Mouse (Mus musculus): ENCODE measurements around the gene H2al2a.
"Not testable (repeated sequence)": the region's sequence is repeated elsewhere in the genome, so short reads cannot be mapped to it uniquely, and the experiment has no call there.

H2al2a gene

DNA sequence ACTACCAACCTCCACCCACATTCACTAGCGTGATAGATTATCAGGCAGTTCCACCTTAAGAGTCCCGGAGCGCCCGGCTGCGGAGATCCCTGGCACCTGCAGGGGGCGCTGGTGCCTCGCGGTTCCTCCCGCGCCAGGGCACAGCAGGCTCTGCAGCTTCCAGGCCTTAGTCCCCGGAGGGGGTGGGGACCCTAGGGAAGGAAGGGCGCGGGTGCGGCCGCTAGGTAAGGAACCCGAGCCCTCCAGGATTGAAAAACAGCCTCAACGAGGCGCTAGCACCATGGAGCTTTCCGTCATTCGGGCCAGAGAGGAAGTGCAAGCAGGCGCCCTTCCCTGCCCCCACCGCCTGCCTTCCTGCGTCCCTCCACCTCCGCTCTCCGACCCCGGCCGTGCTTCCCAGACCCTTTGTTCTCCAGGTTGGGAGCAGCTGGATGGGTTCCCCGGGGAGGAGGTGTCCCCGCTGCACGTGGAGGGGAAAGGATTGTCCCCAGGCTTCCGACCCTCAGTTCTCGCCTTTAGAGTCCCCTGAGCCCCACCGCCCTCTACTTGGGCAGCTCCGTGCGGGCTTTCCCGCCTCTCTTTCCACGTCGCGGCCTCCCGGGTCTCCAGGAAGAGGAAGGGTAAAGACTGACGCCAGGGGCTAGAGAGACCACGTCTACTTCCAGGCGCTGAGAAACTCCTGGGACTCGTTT is 30.8 kb upstream of the H2al2a start:
- DNase-seq = peak; percentile 91

DNA sequence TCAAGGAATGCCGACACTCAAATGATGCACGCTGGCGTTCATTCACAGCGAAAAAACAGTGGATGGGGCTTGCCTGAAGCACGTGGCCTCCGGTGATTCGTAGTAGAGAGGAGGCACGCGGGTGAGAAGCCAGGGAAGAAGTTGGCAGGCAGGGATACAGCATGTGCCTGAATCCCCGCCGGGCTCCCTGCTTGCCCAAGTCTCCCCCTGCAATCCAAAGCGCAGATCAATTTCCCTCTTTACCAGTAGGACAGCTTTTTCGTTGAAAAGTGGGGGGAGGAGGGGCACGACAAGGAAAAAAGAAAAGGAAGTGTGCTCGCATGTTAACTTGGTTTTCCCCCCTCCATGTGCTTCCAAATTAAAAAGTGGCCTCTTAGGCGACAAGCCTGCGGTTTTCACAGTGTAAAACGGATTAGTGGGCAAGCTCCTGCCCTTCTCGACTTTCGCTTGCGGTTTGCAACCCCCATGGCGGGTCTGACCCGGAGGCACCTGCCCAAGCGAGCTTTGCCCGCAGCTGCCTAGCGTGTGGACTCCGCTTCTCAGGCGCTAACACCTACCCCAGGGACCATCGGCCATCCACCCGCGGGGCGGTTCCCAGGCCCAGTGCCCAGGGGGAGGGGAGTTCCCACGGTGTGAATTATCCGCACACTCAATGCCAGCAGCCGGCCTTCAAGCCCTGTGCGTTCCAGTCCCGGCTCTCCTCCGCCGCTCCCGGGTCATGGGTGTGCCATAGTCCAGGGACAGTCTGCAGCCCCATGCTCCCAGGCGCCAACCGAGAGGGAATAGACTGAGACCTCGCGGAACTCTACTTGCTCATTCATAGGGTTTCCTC is 29.6 kb upstream of the H2al2a start:
- DNase-seq = peak; percentile 46

DNA sequence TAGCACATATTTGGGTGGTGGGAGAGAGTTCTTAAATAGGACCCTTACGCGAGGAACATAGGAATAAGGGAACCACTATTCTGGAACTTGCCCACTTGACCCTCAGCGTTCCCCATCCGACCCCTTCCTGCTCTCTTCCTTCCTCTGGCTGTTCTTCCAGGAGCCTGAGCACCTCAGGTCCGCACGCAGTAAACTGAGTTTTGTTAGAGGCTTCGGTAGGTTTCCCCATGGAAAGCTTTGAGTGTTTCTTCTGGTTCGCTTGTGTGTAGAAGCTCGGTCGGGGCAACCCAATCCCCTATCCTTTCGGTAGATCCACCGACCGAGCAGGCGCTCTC is 29.0 kb upstream of the H2al2a start:
- DNase-seq = no peak

DNA sequence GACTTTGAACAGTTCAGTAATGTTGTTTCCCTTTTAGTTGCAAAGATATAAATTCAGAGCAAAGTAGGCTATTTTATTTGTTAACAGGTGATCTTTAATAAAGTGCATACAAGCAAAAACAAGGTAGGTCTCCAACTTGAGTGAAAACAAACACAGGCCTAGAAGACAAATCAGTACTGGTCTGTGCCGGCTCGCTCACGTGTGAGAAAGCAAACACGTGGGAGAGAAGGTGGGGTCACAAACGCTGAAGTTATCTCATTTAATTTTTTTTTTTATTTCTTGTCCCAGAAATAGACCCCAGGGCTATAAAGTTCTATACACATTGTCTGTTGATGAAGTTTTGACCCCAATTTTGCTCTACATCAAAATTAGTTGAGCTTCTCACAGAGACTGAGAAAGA is 28.4 kb upstream of the H2al2a start:
- no peak for DNase-seq

DNA sequence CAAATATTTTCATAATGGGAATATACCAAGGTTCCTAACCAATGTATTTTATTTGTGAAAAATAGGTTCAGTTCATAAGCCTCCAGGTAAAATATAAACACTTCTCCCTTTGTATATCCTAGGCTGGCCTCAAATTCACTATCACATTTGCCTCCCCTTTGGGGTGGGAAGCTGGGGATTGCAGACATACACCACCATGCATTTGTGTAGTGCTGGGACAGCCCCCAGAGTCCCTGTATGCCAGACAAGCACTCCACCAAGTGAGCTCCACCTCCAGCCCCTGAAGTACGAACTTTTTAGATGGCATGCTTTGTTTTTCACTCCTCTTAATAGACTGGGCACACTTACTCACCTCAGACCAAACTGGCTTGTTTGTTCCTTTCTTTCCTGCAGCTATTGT is 26.1 kb upstream of the H2al2a start:
- no peak for DNase-seq

DNA sequence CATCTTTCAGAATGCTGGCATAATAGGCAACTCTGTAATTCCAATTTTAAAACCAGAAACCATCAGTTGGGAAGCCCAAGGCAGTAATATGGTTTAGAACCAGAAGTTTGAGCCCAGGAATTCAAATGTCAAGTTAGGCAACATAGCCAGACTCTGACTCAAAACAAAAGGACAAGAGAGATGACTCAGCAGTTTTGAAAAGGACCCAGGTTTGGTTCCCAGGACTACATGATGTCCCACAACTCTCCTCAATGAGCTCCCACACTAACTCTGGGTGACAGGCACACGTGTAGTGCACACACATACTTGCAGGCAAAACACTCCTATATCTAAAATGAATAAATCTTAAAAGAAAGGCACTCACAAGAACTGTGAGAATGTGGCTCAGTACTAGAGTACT is 22.4 kb upstream of the H2al2a start:
- DNase-seq = no peak

DNA sequence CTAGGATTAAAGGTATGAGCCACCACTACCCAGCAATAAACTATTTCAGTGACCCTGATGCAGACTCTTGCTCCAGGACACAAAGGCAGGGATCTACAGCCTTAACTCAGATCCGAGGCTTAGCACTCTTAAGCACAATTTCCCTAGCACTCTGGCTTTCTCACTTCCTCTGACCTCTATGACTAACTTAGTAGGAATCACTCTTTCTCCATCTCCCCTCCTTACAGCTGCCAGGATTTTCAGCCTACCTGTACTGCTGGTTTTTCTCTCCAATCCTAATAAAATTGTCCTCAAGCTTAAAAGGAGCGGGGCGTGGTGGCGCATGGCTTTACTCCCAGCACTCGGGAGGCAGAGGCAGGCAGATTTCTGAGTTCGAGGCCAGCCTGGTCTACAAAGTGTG is 20.6 kb upstream of the H2al2a start:
- DNase-seq = no peak

DNA sequence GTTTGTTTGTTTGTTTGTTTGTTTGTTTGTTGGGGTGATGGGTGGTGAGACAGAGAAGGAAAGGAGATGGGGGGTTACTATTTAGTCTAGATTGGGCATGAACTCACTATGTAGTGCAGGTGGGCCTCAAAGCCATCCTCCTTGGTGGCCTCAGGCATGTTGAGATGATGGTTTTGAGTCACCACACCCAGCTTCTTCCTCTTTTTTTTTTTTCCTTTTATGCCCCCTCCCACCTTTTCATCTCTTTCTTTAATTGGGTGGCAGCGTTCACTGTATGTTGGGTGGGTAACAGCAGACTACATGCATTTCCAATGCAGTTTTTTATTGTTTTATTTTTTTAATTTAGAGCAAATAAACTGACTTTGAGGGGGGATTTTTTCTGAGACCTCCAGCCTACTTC is 19.9 kb upstream of the H2al2a start:
- DNase-seq = no peak

DNA sequence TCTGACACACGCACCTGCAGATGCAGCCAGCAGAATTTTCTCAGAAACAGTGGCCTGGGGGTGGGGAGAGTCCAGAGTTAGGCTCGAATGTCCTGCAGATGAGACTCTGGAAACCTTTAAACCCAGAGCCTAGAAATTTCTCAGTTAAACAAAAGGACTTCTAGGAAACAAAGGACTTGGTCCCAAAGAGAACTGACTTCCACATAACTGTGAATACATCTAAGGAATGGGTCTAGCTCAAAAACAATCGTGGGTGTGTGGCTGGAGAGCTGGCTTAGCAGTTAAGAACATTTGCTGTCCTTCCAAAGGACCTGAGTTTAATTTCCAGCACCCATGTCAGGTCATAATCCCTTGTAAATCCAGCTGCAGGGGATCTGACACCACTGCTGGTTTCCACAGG is 18.8 kb upstream of the H2al2a start:
- DNase-seq = no peak

DNA sequence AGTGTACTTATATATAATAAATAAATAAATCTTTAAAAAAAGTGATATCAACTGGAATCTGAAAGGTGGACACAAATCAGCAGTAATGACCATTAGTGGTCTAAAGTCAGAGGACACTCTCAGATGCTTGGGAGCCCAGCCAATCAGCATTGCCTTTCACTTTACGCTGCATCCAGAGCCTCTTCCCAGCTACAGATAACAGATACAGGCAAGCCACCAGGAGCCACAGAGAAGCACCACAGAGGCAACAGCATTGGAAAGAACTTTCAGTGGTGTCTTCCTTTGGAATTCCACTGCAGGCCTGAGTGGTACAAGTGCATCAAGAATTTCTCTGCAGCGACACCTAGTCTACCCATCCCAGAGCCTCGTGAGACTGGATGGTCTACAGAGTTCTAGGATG is 16.1 kb upstream of the H2al2a start:
- DNase-seq = no peak

DNA sequence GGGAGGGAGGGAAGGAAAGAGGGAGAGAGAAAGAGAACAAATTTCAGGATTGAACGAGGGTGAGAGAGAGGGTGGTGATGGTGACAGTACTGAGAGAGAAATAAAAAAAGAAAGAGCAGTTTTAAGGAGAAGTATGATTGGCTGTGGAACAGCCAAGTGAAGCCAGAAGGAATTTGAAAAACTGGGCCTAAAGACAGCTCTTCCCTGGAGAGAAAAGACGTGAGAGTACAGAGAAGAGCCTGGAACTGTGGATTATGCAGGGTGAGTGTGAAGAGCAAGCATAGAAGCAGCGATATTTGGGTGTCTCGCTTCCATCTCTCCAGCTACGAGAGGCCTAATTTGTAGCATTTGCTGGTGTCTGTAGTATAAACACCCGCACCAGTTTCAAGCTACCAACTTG is 14.5 kb upstream of the H2al2a start:
- no peak for DNase-seq

DNA sequence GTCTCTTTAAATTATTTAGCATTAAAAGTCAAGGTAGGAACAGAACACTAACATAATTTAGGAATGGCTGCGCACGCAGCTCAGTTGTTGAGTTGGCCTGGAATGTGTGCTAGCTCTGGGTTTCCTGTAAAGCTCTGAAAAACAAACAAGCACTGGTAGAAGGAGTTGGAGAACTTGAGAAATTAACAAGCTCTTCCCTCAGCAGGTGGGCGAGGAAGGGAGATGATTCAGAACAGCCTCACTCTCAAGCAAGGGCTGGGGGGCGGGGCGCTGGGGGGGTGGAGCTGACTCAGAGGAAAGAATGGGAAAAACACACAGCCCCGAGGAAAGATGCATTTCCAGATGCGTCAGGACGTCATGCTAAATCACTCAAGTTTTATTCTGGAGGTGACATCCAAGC is 8.4 kb upstream of the H2al2a start:
- peak; percentile 6 for DNase-seq

DNA sequence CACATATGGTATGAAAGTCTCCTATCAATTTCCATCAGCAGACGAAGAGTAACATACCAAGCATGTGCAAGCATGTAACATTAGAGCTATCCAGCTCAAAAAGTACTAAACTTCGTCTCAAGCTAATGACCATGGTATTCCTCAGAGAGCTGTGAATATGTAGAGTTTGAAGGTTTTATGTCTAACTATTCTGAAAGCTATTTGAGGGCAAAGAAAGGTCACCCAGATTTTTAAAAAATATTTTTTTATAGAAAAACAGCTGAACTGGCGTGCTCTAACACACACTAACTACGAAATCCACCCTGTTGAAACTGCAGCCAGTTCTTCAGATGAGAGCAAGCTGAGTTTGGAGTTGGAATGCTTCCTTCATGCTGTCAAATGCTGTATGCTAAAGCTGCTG is 7.5 kb upstream of the H2al2a start:
- no peak for DNase-seq

DNA sequence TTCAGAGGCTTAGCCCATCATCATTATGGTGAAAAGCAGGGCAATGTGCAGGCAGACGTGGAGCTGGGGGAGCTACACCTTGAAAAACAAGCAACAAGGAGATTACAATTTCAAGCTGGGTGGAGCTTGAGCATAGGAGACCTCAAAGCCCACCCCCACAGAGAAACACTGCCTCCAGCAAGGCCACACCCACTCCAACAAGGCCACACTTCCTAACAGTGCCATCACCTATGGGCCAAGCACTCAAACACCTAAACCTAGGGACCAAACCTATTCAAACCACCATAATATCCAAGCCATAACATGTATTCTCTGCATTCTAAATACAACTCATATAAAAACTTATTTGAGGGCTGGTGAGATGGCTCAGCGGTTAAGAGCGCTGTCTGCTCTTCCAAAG is 5.5 kb upstream of the H2al2a start:
- no peak for DNase-seq

DNA sequence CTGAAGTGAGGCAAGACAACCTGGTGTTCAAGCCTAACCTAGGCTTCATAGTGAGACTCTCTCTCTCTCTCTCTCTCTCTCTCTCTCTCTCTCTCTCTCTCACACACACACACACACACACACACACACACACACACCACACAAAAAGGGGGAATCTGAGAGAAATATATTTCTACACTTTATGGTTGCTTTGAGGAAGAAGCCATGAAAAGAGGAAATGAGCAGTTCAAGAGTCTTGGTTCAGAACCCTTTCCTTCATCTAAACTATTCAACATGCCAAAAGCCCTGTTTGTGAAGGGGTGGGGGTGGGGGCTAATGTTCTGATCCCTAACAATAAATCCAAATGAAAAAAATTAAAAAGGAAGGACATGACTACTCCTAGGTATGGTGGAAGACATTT is 7.2 kb downstream of the H2al2a start:
- no peak for DNase-seq

DNA sequence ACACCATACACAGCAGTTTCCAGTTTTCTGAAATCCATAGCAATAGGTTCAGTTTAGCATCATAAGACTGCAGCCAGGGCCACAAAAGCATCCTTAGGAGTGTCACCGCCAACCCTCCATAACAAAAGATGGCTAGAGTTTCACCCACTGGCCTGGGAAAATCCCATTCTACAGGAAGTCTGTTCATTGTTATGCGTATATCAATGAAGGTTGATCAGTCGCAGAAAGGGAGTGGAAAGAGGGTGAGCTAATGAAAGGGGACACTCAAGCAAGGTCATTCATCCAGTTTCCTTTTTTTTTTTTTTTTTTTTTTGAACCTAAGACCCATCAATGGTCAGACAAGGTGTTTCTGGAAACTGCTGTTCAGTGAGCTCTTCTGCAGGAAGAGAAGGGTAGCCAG is 7.6 kb downstream of the H2al2a start:
- DNase-seq = no peak

DNA sequence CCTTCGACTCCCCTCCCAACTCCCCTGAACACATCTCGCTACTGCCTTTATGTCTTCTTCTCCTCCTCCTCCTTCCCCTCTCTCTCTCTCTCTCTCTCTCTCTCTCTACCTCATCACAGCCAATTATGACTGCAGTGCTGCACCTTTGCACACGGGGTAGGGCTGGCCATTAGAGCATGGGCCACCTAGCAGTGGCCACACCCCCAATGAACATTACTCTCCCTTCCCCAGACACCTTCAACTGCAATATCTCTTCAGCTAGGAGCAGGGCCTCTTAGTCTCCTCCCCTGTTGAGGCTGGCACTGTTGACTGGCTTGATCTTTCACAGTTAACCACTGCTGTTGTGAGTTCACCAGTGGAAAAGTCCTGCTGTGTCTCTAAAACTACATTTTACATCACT is 10.1 kb downstream of the H2al2a start:
- DNase-seq = no peak

DNA sequence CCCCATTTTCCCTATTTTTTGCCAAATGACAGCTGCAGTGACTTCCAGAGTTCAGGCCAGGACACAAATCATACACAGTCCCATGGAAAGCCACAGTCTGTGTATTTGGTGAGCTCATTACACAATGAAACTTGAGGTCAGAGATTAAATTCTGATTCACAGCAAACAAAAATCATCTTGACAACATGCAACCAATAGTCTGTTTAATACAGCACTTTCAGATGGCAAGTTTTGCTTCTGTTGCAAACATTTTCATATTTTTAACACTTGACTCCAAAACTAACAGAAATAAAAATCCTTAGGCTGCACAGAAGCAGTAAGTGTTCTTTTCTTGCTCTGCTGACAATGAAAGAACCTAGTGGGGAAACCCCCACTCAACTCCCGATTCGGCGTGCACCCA is 12.0 kb downstream of the H2al2a start:
- no peak for DNase-seq

DNA sequence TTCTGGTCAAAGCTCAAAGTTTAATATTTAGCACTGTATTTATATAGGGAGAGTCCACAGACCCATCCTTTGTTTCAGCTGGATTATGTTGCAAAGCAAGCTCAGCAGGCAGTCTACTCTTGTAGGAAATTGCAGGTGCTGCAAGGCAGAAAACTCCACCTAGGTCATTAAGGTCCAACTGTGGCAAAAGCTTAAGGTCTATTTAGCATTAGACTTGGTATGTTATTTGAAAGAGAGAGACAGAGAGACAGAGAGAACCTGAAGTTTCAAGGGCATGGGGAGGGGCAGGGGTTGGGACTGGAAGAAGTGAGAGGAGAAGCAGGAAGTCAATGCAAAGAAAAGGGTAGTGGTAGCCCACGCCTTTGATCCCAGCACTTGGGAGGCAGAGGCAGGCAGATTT is 14.0 kb downstream of the H2al2a start:
- no peak for DNase-seq

DNA sequence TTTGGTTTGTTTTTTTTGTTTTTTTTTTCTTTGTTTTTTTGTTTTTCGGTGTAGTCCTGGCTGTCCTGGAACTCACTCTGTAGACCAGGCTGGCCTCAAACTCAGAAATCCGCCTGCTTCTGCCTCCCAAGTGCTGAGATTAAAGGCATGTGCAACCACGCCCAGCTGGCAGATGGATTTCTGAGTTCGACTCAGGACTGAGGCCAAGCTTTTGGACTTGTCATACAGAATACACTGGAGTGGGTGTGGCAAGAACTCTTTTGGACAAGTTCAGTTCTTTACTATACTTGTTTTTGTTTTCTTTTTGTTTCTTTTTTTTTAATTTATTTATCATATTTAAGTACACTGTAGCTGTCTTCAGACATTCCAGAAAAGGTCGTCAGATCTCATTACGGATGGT is 18.1 kb downstream of the H2al2a start:
- DNase-seq = no peak

DNA sequence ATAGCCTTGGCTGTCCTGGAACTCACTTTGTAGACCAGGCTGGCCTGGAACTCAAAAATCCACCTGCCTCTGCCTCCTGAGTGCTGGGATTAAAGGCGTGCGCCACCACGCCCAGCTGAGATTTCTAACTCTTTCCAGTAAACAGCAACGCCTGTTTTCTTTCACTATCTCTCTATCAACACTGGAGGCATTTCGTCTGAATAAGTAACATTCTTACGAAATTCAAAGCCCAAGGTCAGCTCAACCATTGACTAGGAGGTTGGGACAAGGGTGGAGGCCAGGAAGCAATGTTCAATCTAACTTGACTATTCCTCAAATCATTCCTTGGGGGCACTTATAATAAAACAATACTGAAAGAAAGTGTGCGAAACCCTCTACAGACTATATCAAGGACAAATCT is 18.5 kb downstream of the H2al2a start:
- DNase-seq = not testable (repeated sequence)

DNA sequence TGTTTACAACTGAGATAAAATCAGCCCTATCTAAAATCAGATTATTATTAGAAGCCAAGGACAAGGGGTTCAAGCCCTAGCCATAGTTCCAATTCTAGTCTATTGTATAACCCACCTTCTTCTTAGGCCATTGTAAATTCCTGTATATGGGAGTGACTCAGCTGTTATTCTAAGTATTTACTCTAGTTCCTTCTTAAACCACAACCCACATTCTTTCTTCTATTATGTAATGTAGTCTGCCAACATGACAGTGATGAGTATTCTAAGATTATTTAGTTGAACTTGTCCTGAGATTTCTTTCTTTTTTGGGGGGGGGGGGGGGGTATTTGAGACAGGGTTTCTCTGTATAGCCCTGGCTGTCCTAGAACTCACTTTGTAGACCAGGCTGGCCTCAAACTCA is 19.1 kb downstream of the H2al2a start:
- DNase-seq = not testable (repeated sequence)

DNA sequence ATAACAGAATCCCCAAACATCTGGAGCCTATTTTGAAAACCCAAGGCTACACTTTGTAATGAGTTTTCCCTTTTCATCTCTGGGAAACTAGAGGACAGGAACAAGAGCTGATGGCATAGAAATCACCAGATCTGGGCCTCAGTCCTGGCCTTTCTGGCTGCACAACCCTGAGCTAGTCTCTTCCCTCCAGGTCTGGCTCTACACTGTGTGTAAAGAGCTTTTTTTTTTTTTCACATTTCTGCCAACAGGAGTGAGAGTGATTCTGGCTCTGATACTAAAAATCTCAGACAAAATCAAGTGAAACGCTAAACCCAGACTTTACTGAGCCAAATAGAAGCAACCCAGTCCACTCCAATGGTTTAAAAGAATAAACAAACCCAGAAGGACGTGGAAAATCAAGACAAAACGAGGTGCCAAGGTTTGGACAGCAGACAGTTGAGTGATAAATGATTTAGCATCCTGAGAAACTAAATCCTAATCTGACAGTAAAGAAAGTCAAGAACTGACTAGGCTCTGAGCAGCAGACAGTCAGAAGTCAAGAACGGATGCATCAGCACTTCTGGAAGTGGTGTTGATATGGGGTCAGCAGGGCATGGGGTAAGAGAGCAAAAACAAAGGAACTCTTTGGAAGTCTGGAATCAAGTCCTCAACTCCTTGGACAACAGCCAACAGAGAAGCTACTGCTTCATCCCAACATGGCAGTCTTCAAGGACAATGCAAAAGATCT is 21.0 kb downstream of the H2al2a start:
- DNase-seq = no peak

DNA sequence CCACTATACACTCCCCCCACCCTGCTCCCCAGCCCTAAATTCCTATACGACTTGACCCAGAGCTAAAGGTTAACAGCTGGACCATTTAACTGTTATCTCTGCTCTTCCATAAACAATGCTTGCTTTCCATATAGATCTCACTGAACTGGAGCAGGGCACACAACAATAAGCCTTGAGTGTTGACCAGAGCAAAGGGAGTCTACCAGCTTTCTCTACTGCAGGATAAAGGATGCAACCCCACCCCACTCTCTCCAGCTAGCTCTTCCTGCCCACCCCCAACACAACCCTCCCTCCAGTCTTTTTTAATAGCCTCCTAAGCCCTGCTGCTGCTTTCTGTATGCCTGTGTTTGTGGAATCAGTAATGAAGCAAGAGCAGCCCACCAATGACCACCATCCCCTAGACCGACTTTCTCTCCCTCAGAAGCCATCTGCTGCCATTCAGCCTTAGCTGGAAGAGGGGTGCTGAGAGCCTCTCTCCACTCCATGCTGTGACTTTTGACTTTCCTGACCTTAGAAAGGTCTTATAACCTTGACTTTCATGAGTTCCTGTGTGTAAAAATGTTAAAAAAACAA is 22.8 kb downstream of the H2al2a start:
- DNase-seq = no peak

Measured in liver (tissue).